Mouse (Mus musculus) kidney, postnatal 0 days (tissue): ENCODE results near the gene Dkk1. TPM values are rescaled to one million over a fixed set of nuclear protein-coding genes. Genes with fewer than 3 reads are reported as not detected.
A peak's percentile ranks its signal among the peaks of the same experiment; 100 is the strongest.

ENCODE experiments used
- ATAC-seq: fragments of 200-750 bp; cut with Nextera tagmentation; replicated peaks from 2 replicates; pipeline ENCODE4 v1.8.0; 2017; ENCODE audit warnings: low read depth, moderate number of reproducible peaks, moderate TSS enrichment, moderate library complexity; ENCODE audit not compliant: low FRiP score
- DNase-seq: peaks from one replicate; pipeline ENCODE4 v3.0.0-alpha.2; 2016; ENCODE audit warnings: low spot score
- H3K27ac ChIP-seq: fragments of 300-500 bp; sonication (generic); 2 replicates; pipeline ENCODE4 v1.5.1; 2014; ENCODE audit warnings: mild to moderate bottlenecking
- H3K27me3 ChIP-seq: fragments of 300-500 bp; sonication (generic); 2 replicates; pipeline ENCODE4 v1.6.1; 2014; ENCODE audit warnings: low read length, mixed read lengths; ENCODE audit not compliant: insufficient read depth
- H3K36me3 ChIP-seq: fragments of 300-500 bp; sonication (generic); 2 replicates; pipeline ENCODE4 v1.6.1; 2014; ENCODE audit warnings: low read length, mixed read lengths; ENCODE audit not compliant: insufficient read depth
- H3K4me1 ChIP-seq: fragments of 300-500 bp; sonication (generic); replicated peaks from 2 replicates; pipeline ENCODE4 v1.6.1; 2014; ENCODE audit warnings: antibody characterized with exemption, low read length, mixed read lengths; ENCODE audit not compliant: insufficient read depth
- H3K4me2 ChIP-seq: fragments of 300-500 bp; sonication (generic); 2 replicates; pipeline ENCODE4 v1.6.1; 2014; ENCODE audit warnings: mild to moderate bottlenecking, low read length, moderate library complexity, mixed read lengths
- H3K4me3 ChIP-seq: fragments of 300-500 bp; sonication (generic); replicated peaks from 2 replicates; pipeline ENCODE4 v1.5.1; 2014; ENCODE audit warnings: low read depth, low read length
- H3K9ac ChIP-seq: fragments of 300-500 bp; sonication (generic); 2 replicates; pipeline ENCODE4 v1.6.1; 2014; ENCODE audit warnings: low read depth, low read length
- H3K9me3 ChIP-seq: fragments of 300-500 bp; sonication (generic); replicated peaks from 2 replicates; pipeline ENCODE4 v1.6.1; 2016; ENCODE audit warnings: low read length, inconsistent platforms, mixed read lengths
- CTCF ChIP-seq: IDR thresholded peaks from 2 replicates; pipeline ENCODE4 v1.5.1; 2016; ENCODE audit warnings: antibody characterized with exemption, low read depth, mild to moderate bottlenecking, moderate library complexity
- WGBS: fragments of 180-500 bp; shearing (Covaris S2); extraction: QIAGEN DNeasy Blood & Tissue Kit; methylation state at CpG from one replicate; pipeline ENCODE4 v1.1.7; 2014; 5-methylcytosine and 5-hydroxymethylcytosine counted together
- polyA plus RNA-seq: library from polyadenylated mRNA; unstranded; fragments of >200 nt; fragmentation: Nextera tagmentation; extraction: Ambion mirVana; gene quantifications from 2 replicates; pipeline ENCODE4 v1.2.1, GENCODE M21; 2015

The Dkk1 gene
- 25.7 and 26.9 TPM in 2 replicates for polyA plus RNA-seq

DNA sequence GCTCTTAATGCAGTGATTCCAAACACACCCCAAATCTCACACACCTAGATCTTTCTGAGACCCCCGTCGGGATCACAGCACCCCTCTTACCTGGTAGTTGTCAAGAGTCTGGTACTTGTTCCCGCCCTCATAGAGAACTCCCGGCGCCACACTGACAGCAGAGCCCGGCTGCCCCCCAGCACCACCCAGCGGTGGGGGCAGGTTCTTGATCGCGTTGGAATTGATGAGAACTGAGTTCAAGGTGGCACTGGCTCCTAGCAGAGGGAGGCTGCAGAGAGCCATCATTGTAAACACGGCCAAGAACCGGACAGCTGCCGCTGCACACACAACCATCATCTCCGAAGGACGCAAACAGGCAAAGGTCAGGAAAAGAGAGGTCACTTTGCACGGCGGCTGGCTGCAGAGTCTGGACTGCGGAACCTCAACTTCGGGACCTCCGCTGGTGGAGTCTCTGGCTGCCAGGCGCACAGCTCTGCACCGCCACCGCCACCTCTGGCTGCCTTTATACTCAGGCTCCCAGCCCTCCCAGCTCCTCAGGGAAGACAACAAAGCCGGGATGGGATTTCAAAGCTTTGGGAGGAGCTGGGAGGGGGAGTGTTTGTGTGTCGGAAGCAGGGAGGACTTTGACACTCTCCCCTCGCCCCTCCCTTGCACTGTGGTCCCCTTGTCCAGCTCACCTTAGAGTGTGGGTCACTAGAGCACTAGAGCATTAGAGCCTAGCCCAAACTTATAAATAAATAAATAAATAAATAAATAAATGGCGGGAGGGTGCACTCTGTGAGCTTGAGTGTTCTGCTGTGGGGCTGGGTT lies at the start of gene Dkk1:
Dkk1 (minus strand) TSS at position 622 of the 810 bp plus-strand sequence.
- Histone ChIP-seq H3K9ac (peak within 1 kb of the TSS; percentile 40; the same call in 1 of the 2 replicates), H3K36me3 (no peaks in the 10 kb centered on the region), H3K4me1 (peaks cover 7% of the 10 kb centered on the region; the same call in 1 of the 2 replicates), H3K4me2 (peak within 1 kb of the TSS; percentile 67), H3K9me3 (no peaks in the 10 kb centered on the region), H3K27ac (no peak within 1 kb of the TSS), H3K4me3 (peak within 1 kb of the TSS; percentile 46), H3K27me3 (peaks cover 6% of the 10 kb centered on the region; the same call in 1 of the 2 replicates)
- DNase-seq (peak; percentile 90), ATAC-seq (peak; percentile 87)
- WGBS: 1% methylated on average over 26 of the region's 26 CpGs
- peak; percentile 45 for TF ChIP-seq CTCF

DNA sequence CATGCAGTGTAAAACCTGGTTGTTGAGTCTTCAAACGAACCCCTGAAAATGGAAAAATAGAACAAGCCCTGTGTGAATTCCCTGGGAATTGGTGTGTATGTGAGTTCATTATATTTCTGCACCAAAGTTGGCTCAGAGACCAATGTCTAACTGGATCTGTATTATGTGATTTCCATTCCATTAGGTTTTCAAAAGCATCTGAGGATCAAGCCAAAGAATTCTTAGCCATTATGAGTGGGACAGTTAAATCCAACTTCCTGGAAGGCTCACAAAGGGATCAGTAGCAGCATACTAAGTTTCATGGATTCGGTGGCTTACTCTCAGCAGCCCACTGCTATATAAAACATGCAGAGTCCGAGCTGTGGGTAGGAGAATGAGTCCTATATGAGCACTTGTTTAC lies 36.9 kb upstream of the Dkk1 start:
- Histone ChIP-seq H3K4me3 (no peak overlapping the region), H3K9ac (no peak overlapping the region), H3K9me3 (no peaks in the 10 kb centered on the region), H3K4me2 (no peak overlapping the region), H3K27me3 (no peaks in the 10 kb centered on the region), H3K36me3 (no peaks in the 10 kb centered on the region), H3K4me1 (no peaks in the 10 kb centered on the region), H3K27ac (no peak overlapping the region)
- DNase-seq: no peak
- no peak for TF ChIP-seq CTCF
- WGBS: 83% methylated on average over 3 of the region's 3 CpGs
- no peak for ATAC-seq

DNA sequence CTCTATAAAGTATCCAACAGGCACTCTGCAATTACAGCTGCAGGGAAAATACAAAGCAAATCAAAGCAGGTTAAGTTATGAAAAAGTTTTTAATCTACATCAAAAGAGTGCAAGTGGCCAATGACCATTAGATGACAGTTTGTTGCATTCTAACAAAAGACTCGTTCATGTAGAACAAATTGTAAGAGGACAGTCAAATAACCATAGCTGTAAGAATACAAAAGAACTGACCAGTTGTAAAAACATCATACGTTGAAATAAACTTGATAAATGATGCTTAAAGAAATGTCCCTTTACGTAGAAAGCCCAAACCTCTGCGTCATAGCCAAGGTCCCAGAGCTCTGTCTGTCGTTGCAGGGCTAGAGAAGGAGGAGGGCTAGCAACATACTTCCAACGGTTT lies 15.1 kb upstream of the Dkk1 start:
- no peak overlapping the region for H3K4me2 ChIP-seq
- no peaks in the 10 kb centered on the region for H3K4me1 ChIP-seq
- DNase-seq (no peak), ATAC-seq (no peak)
- H3K9me3 ChIP-seq: 0 out of 2 replicates have a peak, but pooled peaks cover 3% of the 10 kb centered on the region
- no peak for TF ChIP-seq CTCF
- no peak overlapping the region for H3K9ac ChIP-seq
- H3K27me3 ChIP-seq: no peaks in the 10 kb centered on the region
- H3K4me3 ChIP-seq: no peak overlapping the region
- 69% methylated on average over 6 of the region's 6 CpGs for WGBS
- no peaks in the 10 kb centered on the region for H3K36me3 ChIP-seq
- no peak overlapping the region for H3K27ac ChIP-seq

DNA sequence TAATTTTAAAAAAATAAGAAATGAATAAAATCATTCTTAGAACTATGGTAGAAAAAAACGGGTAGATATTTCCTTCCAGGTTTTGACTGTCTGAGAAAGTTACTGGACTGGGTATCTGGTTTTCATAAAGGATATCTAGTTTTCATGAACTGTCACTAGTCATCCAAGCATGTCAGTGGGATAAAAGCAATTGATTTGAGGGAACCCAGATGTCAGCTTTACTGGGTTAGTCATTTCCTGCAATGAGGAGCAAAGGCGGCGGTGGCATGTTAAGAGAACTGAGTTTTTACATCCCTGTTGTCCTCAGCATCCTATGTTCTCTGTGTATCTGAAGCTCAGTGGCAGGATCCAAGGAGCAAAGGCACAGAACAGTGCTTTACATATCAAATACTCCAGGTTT lies 14.4 kb upstream of the Dkk1 start:
- Histone ChIP-seq H3K27ac (no peak overlapping the region), H3K36me3 (no peaks in the 10 kb centered on the region), H3K9ac (no peak overlapping the region), H3K27me3 (no peaks in the 10 kb centered on the region), H3K4me2 (no peak overlapping the region), H3K4me3 (no peak overlapping the region), H3K4me1 (no peaks in the 10 kb centered on the region), H3K9me3 (0 out of 2 replicates have a peak, but pooled peaks cover 3% of the 10 kb centered on the region)
- DNase-seq: no peak
- 75% methylated on average over 3 of the region's 3 CpGs for WGBS
- no peak for ATAC-seq
- TF ChIP-seq CTCF: no peak

DNA sequence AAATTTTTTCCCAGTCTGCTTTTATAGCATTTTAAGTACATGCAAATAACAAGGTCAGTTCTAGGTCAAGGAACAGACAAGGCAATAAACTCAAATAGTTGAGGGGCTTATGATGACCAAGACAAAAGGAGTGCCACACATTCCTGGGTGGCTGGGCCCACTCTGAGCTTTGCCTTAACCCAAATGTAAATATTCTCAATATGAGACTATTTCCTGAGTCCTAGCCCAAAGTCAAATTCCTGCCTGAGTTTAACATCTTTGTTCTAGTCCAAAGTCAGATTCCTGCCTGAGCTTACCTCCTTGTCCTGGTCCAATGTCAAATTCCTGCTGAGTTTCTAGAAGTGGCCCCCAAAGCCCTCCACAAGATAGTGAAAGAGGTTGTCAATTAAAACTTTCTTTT lies 8.6 kb upstream of the Dkk1 start:
- no peak overlapping the region for H3K9ac ChIP-seq
- H3K4me3 ChIP-seq: no peak overlapping the region
- H3K9me3 ChIP-seq: 0 out of 2 replicates have a peak, but pooled peaks cover 3% of the 10 kb centered on the region
- ATAC-seq: no peak
- H3K4me1 ChIP-seq: no peaks in the 10 kb centered on the region
- TF ChIP-seq CTCF: no peak
- no peak for DNase-seq
- no peaks in the 10 kb centered on the region for H3K36me3 ChIP-seq
- H3K27ac ChIP-seq: no peak overlapping the region
- H3K27me3 ChIP-seq: no peaks in the 10 kb centered on the region
- H3K4me2 ChIP-seq: no peak overlapping the region

DNA sequence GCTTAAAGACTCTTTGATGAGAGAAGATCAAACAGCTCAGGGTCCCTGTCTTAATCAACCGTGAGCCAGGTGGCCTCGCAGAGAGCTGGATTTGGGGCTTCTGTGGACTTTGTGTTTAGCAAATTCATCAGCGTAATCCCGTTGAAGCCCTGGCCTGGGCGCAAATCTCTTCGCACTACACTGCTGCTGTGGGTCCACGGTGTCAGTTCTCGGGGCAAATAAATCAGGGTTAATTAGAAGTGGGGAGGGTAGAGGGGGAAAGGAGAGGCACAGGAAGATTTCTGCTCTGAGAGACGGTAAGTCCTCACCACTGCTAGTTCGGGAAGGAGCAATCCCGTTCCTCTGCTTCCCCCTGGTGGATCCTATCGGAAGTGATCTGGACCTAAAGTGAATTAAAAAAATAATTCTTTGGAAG lies 5.0 kb upstream of the Dkk1 start:
- H3K9ac ChIP-seq: 0 out of 2 replicates have a peak overlapping the region, but pooled peaks have one; percentile 15
- peak; percentile 88 for DNase-seq
- no peaks in the 10 kb centered on the region for H3K4me1 ChIP-seq
- TF ChIP-seq CTCF: peak; percentile 91
- peak overlapping the region; percentile 29 for H3K4me3 ChIP-seq
- WGBS: 2% methylated on average over 12 of the region's 12 CpGs
- H3K27me3 ChIP-seq: no peaks in the 10 kb centered on the region
- peak; percentile 75 for ATAC-seq
- no peak overlapping the region for H3K27ac ChIP-seq
- H3K9me3 ChIP-seq: no peaks in the 10 kb centered on the region
- peak overlapping the region; percentile 65 for H3K4me2 ChIP-seq
- H3K36me3 ChIP-seq: no peaks in the 10 kb centered on the region
